Mouse (Mus musculus) hindbrain, postnatal 0 days (tissue): ENCODE results near the gene Fcho1. TPM values are rescaled to one million over a fixed set of nuclear protein-coding genes. Genes with fewer than 3 reads are reported as not detected.

Source experiments
- ATAC-seq: fragments of 200-750 bp; cut with Nextera tagmentation; 2 replicates; pipeline ENCODE4 v1.8.0; 2017; ENCODE audit warnings: mild to moderate bottlenecking, moderate TSS enrichment, moderate library complexity
- DNase-seq: peaks from one replicate; pipeline ENCODE4 v3.0.0-alpha.2; 2015; ENCODE audit warnings: low spot score
- H3K27ac ChIP-seq: fragments of 300-500 bp; sonication (generic); 2 replicates; pipeline ENCODE4 v1.5.1; 2014; ENCODE audit warnings: mild to moderate bottlenecking
- H3K27me3 ChIP-seq: fragments of 300-500 bp; sonication (generic); 2 replicates; pipeline ENCODE4 v1.6.1; 2014; ENCODE audit warnings: low read length, mixed read lengths; ENCODE audit not compliant: insufficient read depth
- H3K36me3 ChIP-seq: fragments of 300-500 bp; sonication (generic); 2 replicates; pipeline ENCODE4 v1.6.1; 2014; ENCODE audit warnings: low read length, mixed read lengths; ENCODE audit not compliant: insufficient read depth
- H3K4me1 ChIP-seq: fragments of 300-500 bp; sonication (generic); 2 replicates; pipeline ENCODE4 v1.6.1; 2014; ENCODE audit warnings: antibody characterized with exemption, low read length, mixed read lengths; ENCODE audit not compliant: insufficient read depth
- H3K4me2 ChIP-seq: fragments of 300-500 bp; sonication (generic); 2 replicates; pipeline ENCODE4 v1.6.1; 2014; ENCODE audit warnings: low read depth, mild to moderate bottlenecking, low read length, moderate library complexity, mixed read lengths
- H3K4me3 ChIP-seq: fragments of 300-500 bp; sonication (generic); 2 replicates; pipeline ENCODE4 v1.5.1; 2014; ENCODE audit warnings: low read length
- H3K9ac ChIP-seq: fragments of 300-500 bp; sonication (generic); replicated peaks from 2 replicates; pipeline ENCODE4 v1.6.1; 2014; ENCODE audit warnings: mild to moderate bottlenecking, low read length, moderate library complexity, mixed read lengths
- H3K9me3 ChIP-seq: fragments of 300-500 bp; sonication (generic); 2 replicates; pipeline ENCODE4 v1.6.1; 2016; ENCODE audit warnings: low read length, mixed read lengths
- CTCF ChIP-seq: IDR thresholded peaks from 2 replicates; pipeline ENCODE4 v1.5.1; 2016; ENCODE audit warnings: antibody characterized with exemption, control low read depth, low read depth
- WGBS: fragments of 180-500 bp; shearing (Covaris S2); extraction: QIAGEN DNeasy Blood & Tissue Kit; methylation state at CpG from one replicate; pipeline ENCODE4 v1.1.7; 2014; 5-methylcytosine and 5-hydroxymethylcytosine counted together
- polyA plus RNA-seq: library from polyadenylated mRNA; unstranded; fragments of >200 nt; fragmentation: Nextera tagmentation; extraction: Ambion mirVana; gene quantifications from 2 replicates; pipeline ENCODE4 v1.2.1, GENCODE M21; 2015
- total RNA-seq: library from RNA; depleted of rRNA; stranded (reverse); fragments of >200 nt; gene quantifications from 2 replicates; pipeline ENCODE4 v1.2.3, GENCODE M21; 2014

Fcho1 gene
- total and polyA plus RNA-seq, 2 experiments from 2014 or later = 65.8 to 99.0 TPM

DNA sequence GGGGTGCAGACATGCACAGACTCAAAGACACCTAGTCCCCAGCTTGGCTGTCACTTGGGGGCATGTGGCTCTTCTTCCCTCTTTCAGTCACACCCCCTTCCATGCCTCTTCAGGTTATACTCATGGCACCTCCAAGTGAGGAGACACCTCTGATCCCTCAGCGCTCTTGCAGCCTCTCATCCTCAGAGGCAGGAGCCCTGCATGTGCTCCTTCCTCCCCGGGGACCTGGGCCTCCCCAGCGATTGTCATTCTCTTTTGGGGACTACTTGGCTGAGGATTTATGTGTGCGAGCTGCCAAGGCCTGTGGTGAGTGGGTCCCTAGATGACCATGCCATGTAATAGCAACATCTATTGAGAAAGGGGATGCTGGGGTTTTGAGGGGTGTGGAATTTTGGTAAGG, 47.3 kb downstream of the Fcho1 start:
- H3K27me3 ChIP-seq = peaks cover 48% of the 10 kb centered on the region
- ATAC-seq = no peak; the same call in 1 of the 2 replicates
- TF ChIP-seq CTCF = no peak
- no peak overlapping the region for H3K27ac ChIP-seq
- no peaks in the 10 kb centered on the region for H3K36me3 ChIP-seq
- WGBS = 66% methylated on average over 4 of the region's 4 CpGs
- no peak overlapping the region for H3K4me2 ChIP-seq
- H3K9me3 ChIP-seq = no peaks in the 10 kb centered on the region
- peaks cover 10% of the 10 kb centered on the region for H3K4me1 ChIP-seq
- DNase-seq = no peak
- H3K9ac ChIP-seq = no peak overlapping the region
- H3K4me3 ChIP-seq = no peak overlapping the region

DNA sequence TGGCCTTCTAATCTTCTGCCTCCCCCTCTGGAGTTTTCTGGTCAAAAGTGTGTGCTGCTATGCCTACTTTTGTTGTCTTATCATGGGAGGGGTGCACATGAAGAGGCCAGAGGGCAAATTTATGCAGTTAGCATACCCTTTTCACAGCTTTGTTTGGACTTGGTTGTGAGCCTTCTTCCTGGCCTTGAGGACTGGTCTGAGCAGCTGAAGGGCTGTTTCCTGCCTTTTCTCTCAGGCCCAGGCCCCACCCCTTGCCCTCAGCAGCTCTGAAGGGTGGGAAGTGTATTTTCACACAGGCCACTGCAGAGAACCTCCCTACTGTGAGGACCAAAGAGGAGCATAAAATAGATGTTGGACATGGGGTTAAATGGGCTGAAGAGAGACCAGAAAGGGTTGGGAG, 48.0 kb downstream of the Fcho1 start:
- Histone ChIP-seq H3K9me3 (no peaks in the 10 kb centered on the region), H3K36me3 (no peaks in the 10 kb centered on the region), H3K4me2 (no peak overlapping the region), H3K27ac (no peak overlapping the region), H3K4me3 (no peak overlapping the region), H3K9ac (no peak overlapping the region), H3K27me3 (peaks cover 42% of the 10 kb centered on the region), H3K4me1 (peaks cover 10% of the 10 kb centered on the region)
- TF ChIP-seq CTCF = no peak
- ATAC-seq = no peak
- DNase-seq = no peak

DNA sequence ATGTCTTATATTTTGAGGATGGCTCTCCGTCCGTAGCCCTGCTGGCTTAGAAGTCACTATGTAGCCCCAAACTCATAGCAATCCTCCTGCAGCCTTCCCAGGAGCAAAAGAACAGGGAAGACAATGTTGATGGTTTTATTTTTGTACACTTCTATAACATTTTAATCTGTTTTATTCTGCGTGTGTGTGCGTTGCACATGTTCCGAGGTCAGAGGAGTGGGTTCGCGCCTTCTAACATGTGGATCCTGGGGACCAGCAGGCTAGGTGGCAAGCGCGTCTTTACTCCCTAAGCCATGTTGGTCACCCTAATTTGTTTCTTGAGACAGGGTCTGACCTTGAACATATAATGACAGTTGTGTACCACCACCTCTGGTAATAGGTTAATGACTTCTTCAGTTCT, 48.7 kb downstream of the Fcho1 start:
- H3K9ac ChIP-seq = peak overlapping the region; percentile 69; the same call in 1 of the 2 replicates
- peaks cover 35% of the 10 kb centered on the region for H3K27me3 ChIP-seq
- peaks cover 14% of the 10 kb centered on the region for H3K4me1 ChIP-seq
- ATAC-seq = no peak
- no peaks in the 10 kb centered on the region for H3K36me3 ChIP-seq
- H3K4me2 ChIP-seq = peak overlapping the region; percentile 90
- WGBS = 58% methylated on average over 9 of the region's 9 CpGs
- H3K27ac ChIP-seq = 0 out of 2 replicates have a peak overlapping the region, but pooled peaks have one; percentile 78
- TF ChIP-seq CTCF = no peak
- peak overlapping the region; percentile 63 for H3K4me3 ChIP-seq
- no peaks in the 10 kb centered on the region for H3K9me3 ChIP-seq
- no peak for DNase-seq

DNA sequence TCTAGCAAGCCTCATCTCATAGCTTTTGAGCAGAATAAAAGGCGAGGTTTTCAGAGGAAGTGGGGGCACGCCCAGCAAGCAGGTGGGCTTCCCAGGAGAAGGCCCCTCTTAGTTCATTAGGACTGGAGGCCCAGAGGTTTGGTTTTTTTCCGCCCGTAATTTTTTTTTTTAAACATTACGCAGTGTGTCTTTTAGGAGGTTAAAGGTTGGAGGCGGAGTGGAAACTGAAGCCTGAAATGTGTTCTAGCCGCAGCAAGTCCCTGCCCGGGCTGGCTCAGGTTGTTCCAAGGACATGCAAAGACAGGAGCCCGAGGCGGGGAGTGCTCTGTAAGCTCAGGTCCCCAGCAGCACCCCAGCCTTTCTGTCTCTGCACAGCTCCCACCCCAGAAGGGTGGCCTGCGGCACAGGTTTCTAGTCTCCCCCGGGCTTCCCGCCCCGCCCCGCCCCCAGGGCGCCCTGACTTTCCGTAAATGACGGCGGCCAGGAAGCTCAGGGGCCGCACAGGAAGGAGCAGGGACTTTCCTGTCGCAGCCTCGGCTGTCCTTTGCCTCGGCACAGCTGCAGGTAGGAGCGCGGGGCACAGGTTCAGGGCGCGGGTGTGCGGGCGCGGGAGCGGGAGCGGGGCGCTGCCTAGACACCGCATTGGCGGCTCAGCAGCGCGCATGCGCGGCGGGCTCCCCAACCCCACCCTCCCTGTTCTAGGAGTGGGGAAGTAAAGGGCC, 49.3 kb downstream of the Fcho1 start, which contains the start of gene Jak3:
Gene Jak3 (plus strand): TSS at position 277 of the 722 bp plus-strand sequence.
- peaks cover 29% of the 10 kb centered on the region for H3K27me3 ChIP-seq
- H3K4me3 ChIP-seq = peak within 1 kb of the TSS; percentile 63
- TF ChIP-seq CTCF = no peak
- DNase-seq (peak; percentile 85), ATAC-seq (peak; percentile 51)
- H3K9me3 ChIP-seq = no peaks in the 10 kb centered on the region
- 2% methylated on average over 39 of the region's 40 CpGs for WGBS
- H3K4me2 ChIP-seq = peak within 1 kb of the TSS; percentile 90
- H3K27ac ChIP-seq = peak within 1 kb of the TSS; percentile 78
- peak within 1 kb of the TSS; percentile 69 for H3K9ac ChIP-seq
- no peaks in the 10 kb centered on the region for H3K36me3 ChIP-seq
- peaks cover 15% of the 10 kb centered on the region for H3K4me1 ChIP-seq

DNA sequence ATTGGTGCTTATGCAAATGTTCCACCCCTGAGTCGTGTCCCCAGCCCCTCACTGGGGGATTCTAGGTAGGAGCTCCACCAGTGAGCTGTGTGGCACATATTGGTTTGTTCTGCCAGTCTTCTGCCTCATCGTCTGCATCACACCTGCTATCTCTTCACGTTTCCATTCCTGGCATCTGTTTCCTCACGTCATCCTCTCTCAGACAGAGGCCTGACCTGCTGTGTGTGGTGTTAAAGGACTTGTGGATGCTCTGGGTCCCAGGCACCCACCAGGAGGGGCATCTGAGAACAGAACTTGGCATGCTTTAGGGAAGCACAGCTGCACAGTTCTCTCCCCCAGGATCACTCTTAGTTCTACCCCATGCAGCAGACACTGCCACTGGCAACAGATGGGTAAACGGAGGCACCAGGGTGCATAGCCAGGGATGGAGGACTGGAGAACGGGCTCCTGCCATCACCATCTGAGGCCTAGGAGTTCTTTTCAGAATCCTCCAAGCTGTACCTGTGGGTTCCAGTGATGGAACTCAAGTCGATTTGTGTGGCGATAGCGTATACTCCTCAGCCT, 50.0 kb downstream of the Fcho1 start:
- no peak for DNase-seq
- no peak for ATAC-seq
- Histone ChIP-seq H3K4me1 (peaks cover 15% of the 10 kb centered on the region), H3K36me3 (no peaks in the 10 kb centered on the region), H3K27me3 (peaks cover 22% of the 10 kb centered on the region; the same call in 1 of the 2 replicates), H3K9me3 (no peaks in the 10 kb centered on the region), H3K4me3 (peak overlapping the region; percentile 63), H3K4me2 (peak overlapping the region; percentile 90), H3K9ac (peak overlapping the region; percentile 69), H3K27ac (peak overlapping the region; percentile 78)
- no peak for TF ChIP-seq CTCF
- WGBS = 32% methylated on average over 9 of the region's 9 CpGs

DNA sequence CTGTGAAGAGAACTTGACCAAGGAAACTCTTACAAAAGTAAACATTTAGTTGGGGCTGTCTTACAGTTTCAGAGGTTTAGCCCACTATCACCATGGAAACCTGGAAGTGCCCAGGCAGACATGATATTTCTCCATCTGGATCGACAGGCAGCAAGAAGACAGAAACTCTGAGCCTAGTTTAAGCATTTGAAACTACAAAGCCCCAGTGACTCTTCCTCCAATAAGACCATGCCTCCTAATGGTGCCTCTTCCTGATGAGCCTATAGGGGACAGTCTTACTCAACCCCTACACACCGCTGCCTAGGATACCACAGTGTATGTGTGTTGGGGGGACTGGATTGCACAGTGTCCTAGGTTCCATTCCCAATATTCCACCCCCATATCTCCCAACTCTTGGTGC, 51.4 kb downstream of the Fcho1 start:
- TF ChIP-seq CTCF = no peak
- Histone ChIP-seq H3K27me3 (peaks cover 15% of the 10 kb centered on the region; the same call in 1 of the 2 replicates), H3K27ac (no peak overlapping the region), H3K9me3 (no peaks in the 10 kb centered on the region), H3K4me2 (no peak overlapping the region), H3K9ac (no peak overlapping the region), H3K4me1 (peaks cover 15% of the 10 kb centered on the region), H3K4me3 (no peak overlapping the region), H3K36me3 (no peaks in the 10 kb centered on the region)
- ATAC-seq = no peak
- no peak for DNase-seq
- 56% methylated on average over 2 of the region's 2 CpGs for WGBS

DNA sequence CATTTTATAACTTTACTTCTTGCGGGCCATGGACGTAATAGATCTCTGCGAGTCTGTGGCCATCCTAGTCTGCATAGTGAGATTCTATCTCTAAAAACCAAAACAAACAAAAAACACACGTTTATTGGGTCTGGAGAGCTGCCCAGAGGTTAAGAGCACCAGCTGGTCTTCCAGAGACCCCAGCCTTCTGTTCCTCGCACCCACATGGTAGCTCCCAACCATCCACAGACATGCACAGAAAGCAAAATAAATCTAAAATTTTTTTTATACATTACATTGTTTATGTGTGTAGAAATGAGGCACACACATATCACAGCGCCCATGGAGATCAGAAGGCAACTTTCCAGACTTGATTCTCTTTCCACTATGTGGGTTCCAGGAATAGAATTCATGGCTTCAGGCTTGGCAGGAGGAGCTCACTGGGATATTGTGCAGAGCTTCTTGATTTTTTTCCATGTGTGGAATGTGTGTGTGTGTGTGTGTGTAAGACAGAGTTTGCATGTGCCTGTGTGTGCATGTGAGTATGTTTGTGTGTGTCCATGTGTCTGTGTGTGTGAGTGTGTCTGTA, 53.3 kb downstream of the Fcho1 start:
- Histone ChIP-seq H3K4me3 (peak overlapping the region; percentile 86), H3K9me3 (no peaks in the 10 kb centered on the region), H3K27ac (peak overlapping the region; percentile 91), H3K4me1 (peaks cover 27% of the 10 kb centered on the region), H3K27me3 (no peaks in the 10 kb centered on the region), H3K36me3 (no peaks in the 10 kb centered on the region), H3K4me2 (peak overlapping the region; percentile 58), H3K9ac (peak overlapping the region; percentile 72)
- no peak for TF ChIP-seq CTCF
- 54% methylated on average over 6 of the region's 6 CpGs for WGBS
- no peak for ATAC-seq
- no peak for DNase-seq
